Mouse (Mus musculus) natural killer cell, adult 2 months (primary cell): ENCODE measurements around the gene Cplx1.
"Not testable (repeated sequence)": the region's sequence is repeated elsewhere in the genome, so short reads cannot be mapped to it uniquely, and the experiment has no call there.

Experiments used
- DNase-seq, 2 experiments: peaks; one replicate each; pipeline ENCODE4 v3.0.0; 2022; ENCODE audit warnings: low spot score in 2 of 2

Cplx1 gene

DNA sequence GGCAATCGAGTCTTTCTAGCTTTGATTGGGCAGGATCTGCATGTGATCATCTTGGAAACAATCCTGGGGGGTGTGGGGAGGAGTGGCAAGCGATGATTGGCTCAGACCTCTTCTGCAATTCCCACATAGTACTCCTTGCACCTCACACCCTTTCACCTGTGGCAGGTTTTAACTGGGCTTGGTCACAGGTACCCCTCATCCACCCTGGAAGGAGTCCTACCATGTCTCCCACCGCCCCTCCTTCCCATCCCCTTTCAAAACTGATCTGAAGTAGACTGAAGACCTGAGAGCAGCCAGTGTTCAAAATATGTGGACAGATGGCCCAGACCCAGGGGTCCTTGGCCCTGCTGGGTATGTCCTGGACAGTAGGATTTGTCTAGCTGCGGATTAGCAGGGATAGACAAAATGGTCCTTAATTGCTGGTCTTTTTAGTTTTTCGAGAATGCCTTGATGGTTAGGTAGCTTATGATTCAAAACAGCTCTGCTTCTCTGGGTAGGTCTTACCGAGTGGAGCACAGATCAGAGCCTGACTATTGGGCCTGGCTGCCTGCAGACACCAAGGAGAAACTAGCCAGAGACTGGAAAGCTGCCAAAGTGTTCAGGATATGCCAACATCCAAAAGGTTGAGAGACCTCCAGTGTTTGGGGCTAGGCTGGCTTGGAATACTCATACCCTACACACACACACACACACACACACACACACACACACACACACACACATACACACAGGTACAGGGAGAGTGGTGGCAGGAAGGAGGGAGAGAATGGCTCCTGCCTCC lies 34.1 kb downstream of the Cplx1 start:
- no peak for DNase-seq

DNA sequence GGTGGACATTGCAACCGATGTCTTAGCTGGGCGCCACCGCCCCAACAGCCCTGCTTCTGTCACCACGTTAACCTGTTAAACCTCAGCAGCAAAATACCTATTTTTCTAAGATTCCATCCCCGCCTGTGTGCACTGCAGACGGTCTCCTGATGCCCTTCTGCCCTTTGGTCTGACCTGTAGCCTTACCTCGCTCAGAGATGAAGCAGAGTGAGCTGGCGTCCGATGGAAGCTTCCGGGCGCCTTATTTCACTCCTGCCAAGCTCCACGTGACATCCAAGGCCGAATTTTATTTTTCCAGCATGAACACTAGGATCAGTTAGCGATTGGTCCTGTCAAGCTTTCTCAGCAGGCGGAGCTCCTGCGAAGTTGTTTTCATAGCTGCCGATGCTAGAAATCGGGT lies 47.5 kb downstream of the Cplx1 start:
- DNase-seq, result no peak

DNA sequence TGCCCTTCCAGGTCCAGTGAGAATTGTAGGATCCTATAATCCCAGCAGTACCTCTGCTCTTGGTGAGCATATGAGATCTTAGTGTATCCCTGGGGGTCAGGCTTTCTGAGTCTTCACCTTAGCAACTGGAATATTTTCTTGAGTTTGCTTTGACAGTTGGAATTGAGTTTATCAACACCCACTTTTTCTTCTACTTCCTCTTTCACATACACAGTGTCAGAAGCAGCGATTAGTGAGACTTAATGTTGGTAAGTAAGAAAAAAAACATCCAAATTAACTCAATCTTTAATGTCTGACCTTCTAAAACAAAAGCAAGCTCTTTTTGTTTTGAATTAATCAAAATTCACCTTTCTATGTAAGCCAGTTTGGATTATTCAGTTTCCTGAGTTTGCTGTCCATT lies 48.3 kb downstream of the Cplx1 start:
- no peak for DNase-seq

DNA sequence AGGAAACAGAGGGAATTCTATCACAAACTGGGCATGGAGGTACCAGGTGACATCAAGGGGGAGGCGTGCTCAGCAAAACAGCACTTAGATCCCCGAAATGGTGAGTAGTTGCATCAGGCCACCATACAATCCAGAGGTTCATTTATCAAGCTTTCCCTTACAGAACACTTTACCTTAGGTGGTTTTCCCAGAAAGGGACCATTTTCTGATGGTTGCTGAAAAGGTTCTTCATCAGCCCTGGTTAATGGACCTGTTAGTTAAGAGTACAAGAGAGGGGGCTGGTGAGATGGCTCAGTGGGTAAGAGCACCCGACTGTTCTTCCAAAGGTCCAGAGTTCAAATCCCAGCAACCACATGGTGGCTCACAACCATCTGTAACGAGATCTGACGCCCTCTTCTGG lies 63.7 kb downstream of the Cplx1 start:
- DNase-seq, result not testable (repeated sequence)

DNA sequence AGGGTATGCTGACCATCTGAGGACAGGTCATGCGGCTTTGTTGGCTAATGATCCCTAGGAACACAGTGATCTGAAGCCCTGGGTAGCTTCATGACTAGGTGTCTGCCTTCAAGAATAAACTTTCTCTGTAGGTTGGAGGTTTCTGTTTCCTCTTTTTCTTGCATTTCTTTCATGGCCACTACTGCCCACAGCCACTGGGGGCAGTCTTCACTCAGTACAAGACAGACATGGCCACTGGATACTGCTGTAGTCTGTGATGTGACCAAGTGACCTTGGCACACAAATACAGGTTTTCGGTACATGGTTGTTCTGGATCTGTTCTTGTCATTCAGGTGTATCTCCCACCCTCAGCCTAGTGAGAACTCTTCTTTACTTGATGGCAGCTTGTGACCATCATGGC lies 64.6 kb downstream of the Cplx1 start:
- peak in 1 of 2 experiments; percentile 43 for DNase-seq

DNA sequence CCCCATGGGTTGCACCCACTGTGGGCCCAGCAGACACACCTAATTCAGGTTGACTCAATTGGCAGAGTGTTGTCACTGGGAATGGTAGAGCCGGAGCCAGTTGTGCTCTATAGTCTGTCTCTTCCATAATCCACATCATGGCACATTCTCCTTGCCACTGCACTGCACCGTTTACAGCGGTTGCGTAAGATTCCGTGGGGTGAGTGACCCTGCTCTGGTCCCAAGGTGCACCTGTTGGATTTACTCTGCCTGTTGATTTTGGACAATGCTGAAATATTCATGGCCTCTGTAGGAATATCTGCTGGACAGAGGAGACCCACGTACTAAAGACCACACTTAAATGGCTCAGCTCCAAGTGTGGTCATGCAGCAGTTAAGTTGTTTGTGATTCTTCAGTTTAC lies 66.8 kb downstream of the Cplx1 start:
- no peak for DNase-seq

DNA sequence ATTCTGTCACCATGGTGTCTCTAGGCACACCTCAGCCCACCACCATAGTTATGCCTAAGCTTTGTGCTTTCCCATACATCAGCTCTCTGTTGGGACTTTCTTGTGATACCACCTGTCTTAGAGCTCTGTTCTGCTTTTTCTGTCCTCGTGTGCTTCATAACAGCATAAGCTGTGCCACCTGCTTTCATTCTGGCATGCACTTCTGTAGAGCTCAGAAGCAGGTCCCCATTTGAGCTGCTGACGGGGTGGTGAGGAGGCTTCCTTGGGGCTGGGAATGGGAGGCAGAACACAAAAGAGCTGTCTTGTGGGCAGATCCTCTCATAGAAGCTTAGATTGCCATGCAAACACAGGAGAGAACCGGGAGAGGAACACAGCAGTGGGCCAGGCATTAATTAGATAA lies 73.8 kb downstream of the Cplx1 start:
- DNase-seq, result no peak

DNA sequence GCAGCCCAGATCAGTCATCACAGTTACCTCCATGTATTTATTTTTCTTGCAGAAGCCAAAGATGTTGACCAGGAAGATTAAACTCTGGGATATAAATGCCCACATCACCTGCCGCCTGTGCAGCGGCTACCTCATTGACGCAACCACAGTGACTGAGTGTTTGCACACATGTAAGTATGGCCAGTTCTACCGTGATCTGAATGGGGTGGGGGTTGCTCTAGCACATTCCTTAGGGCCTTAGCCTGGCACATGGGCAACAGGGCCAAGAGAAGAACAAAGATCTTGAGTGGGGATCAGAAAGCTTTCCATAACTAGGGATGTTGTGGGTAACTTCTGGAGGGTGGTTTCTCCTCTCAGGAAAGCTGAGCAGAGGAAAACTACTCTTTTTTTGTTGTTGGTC lies 76.1 kb downstream of the Cplx1 start:
- DNase-seq, result no peak

DNA sequence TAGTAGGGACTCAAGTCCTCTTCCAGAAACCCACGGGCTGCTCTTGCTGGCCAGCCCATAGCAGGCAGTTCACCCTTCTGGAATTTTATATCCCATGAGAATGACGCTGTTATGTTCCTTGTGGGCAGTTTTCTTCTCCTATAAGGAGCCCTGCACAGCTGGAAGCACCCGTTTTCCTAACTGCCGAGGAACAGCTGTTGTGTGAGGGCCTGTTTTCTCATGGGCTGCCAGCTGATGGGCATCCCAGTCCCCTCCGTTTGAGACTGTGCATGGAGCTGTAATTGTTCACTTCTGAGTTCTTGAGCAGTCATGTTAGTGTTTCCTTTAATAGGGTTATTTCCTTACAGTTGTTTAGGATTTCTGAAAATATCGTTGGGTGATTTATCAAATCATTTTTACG lies 80.2 kb downstream of the Cplx1 start:
- no peak for DNase-seq
